Mouse (Mus musculus): Measurements from ENCODE around the gene Hmga1b.
"Not testable (repeated sequence)": the region's sequence is repeated elsewhere in the genome, so short reads cannot be mapped to it uniquely, and the experiment has no call there.

Gene Hmga1b

DNA sequence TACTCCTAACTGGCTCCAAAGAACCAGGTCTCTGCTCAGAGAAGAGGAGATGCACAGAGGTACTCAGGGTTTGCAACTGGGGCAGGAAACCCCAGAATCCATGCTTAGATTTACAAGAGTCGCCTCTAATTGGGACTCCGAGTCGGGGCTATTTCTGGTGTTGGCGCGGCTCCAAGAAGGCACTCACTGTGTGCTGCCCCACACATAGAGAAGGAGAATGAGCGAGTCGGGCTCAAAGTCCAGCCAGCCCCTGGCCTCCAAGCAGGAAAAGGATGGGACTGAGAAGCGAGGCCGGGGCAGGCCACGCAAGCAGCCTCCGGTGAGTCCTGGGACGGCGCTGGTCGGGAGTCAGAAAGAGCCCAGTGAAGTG, at the start of gene Hmga1b:
TSS of gene Hmga1b (plus strand) at position 123 of the 370 bp plus-strand sequence.
- DNase-seq (ENCODE audit: low spot score) = not testable (repeated sequence)

- DNase-seq (ENCODE audit: low spot score) = peak; percentile 95
Measured at GRCm38 (mm10) chr11:120713580-120714518, 48.7 kb upstream of the Hmga1b start, which contains the start of the genes Cenpx and Lrrc45. Gene Cenpx (minus strand): TSS chr11:120713738. Gene Lrrc45 (plus strand): TSS chr11:120713925.

- DNase-seq (ENCODE audit: low spot score) = no peak
Measured at GRCm38 (mm10) chr11:120714546-120714945, 48.0 kb upstream of the Hmga1b start.

GRCm38 (mm10) chr11:120715131-120715530, 47.5 kb upstream of the Hmga1b start:
- no peak for DNase-seq (ENCODE audit: low spot score)

GRCm38 (mm10) chr11:120719242-120719641, 43.4 kb upstream of the Hmga1b start:
- DNase-seq (ENCODE audit: low spot score) = no peak

GRCm38 (mm10) chr11:120719841-120720376, 42.7 kb upstream of the Hmga1b start:
- no peak for DNase-seq (ENCODE audit: low spot score)

GRCm38 (mm10) chr11:120720450-120720849, 42.1 kb upstream of the Hmga1b start:
- DNase-seq (ENCODE audit: low spot score) = peak; percentile 98

- peak; percentile 85 for DNase-seq (ENCODE audit: low spot score)
Measured at GRCm38 (mm10) chr11:120721124-120722066, 41.2 kb upstream of the Hmga1b start, which contains the start of gene Rac3. Gene Rac3 (plus strand): TSS chr11:120721470.

DNA sequence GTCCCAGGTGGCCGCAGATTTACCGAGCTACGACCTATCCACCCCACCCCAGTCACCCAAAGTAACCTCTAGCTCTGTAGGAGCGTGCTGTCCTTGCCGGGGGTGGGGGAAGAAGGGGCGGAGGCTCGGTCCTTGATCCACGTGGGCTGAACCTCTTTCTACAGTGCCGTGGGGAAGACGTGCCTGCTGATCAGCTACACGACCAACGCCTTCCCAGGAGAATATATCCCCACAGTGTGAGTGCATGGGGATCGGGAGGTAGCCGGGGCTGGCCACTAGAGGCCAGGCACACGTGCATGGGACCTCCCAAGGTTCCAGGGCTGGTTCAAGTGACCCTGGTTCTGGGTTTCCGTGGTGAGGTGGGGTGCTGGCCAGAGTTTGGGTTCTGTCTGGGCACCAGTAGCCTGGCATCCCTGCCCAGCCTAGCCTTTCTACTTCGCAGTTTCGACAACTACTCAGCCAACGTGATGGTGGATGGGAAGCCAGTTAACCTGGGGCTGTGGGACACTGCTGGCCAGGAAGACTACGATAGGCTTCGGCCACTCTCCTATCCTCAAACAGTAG, 40.4 kb upstream of the Hmga1b start:
- no peak for DNase-seq (ENCODE audit: low spot score)

DNA sequence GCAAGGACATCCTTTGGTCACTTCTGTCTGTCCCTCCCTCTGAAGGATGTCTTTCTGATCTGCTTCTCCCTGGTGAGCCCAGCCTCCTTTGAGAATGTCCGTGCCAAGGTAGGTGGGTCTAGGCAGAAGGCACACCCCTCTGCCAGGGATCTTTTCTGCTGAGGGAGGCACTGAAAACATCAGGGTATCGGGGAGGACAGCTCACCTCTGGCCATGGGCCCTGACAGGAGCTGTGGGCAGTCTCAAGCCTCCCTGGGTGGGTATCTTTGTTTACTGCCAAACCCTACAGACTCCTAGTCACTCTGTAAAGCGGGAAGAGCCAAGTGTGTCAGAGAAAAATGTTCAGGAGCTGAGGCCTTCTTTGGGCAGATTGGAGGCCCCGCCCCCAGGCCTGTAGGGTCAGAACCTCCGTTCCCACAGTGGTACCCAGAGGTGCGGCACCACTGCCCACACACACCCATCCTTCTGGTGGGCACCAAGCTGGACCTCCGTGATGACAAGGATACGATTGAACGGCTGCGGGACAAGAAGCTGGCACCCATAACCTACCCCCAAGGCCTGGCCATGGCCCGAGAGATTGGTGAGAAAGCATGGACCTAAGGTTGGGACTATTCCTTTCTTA, 39.7 kb upstream of the Hmga1b start:
- DNase-seq (ENCODE audit: low spot score) = peak; percentile 52

- no peak for DNase-seq (ENCODE audit: low spot score)
Measured at GRCm38 (mm10) chr11:120723509-120723908, 39.1 kb upstream of the Hmga1b start.

DNA sequence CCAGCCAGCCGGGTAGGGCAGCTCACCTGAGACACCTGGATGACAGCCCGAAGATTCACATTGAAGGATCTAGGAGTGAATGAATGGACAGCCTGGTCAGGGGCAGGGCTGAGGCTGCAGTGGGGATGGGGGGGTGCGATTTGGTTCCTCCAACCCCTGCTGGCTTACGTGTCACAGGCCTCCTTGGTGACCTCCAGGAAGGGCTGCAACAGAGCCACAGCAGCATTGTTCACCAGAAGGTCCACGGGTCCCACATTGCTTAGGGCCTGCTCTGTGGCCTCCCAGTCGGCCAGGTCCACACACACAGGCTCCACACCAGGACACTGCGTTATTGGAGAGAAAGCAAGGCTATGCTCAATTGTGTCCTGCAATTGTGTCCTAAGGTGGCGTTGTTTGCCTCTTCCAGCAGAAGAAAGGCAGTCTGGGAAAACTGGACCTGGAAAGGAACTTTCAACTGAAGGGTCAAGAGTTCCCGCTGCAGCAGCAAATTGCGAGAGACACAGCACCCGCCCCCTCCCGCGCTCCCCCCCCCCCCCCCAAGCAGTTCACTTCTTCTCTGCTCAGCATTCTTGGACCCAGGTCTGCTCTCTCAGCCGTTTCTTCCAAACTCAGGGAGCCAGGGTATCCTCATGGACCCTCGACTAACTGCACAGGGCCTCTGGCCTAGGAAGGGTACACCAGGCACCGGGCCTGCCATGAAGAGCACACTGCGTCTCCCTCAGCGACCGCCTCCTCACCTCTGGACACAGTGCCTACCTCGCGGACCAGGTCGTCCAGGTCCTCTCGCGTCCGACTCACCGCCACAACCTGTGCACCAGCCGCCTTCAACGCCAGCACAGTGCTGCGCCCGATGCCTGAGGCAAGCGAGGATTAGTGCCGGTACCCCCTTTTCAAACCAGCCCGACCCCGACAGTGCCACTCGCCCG, 36.1 kb upstream of the Hmga1b start:
- DNase-seq (ENCODE audit: low spot score) = no peak

- peak; percentile 87 for DNase-seq (ENCODE audit: low spot score)
Measured at GRCm38 (mm10) chr11:120727169-120727527, 35.4 kb upstream of the Hmga1b start, which contains the start of gene Dcxr. Gene Dcxr (minus strand): TSS chr11:120727281.

DNA sequence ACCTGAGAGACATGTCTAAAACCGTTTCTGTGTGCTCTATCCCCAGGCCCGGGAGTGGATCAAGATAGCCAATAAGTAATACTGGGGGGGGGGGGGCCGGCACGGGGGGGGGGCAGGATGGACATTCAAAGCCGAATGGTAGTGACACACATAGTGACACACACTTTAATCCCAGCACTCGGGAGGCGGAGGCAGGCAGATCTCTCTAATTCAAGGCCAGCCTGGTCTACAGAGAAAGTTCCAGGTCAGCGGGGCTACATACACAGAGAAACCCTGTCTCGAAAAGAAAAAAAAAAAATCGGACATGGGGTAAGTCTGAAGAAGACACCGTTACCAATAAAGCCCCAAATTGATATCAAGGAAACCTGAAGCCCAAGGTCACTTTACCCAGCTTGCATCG, 35.0 kb upstream of the Hmga1b start:
- DNase-seq (ENCODE audit: low spot score) = no peak

- DNase-seq (ENCODE audit: low spot score) = no peak
Measured at GRCm38 (mm10) chr11:120728530-120729240, 33.9 kb upstream of the Hmga1b start.

DNA sequence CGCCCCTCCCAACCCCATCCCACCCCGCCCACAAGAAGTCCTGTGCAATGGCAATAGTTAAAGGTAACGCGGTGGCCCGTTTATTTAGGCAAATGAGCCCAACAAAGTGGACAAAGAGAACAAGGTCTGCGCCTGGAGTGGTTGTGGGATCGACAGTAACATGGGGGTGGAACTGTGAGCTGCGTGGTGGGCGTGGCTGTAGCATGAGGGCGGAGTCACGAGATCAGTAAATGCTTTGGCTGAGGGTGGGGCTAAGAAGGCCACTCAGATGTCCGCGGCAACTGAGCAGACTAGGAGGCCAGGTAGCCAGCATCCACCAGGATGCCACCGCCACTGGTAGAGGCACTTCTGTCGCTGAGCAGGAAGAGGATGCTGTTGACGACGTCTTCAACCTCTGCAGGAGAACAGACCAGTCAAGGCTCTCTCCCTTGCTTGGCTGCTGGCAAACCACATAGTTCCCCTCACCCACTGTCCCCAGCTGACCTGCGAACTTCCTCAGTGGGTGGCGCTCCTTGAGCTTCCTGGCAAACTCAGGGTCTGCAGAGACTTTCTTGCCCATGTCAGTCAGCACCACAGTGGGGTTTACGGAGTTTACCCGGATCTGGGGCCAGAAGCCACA, 33.1 kb upstream of the Hmga1b start:
- DNase-seq (ENCODE audit: low spot score) = peak; percentile 70

- no peak for DNase-seq (ENCODE audit: low spot score)
Measured at GRCm38 (mm10) chr11:120730331-120730870, 32.2 kb upstream of the Hmga1b start.

GRCm38 (mm10) chr11:120731395-120731794, 31.2 kb upstream of the Hmga1b start:
- DNase-seq (ENCODE audit: low spot score) = no peak
